Mouse (Mus musculus): ENCODE measurements around the gene Ifng. TPM values are rescaled to one million over a fixed set of nuclear protein-coding genes. Genes with fewer than 3 reads are reported as not detected.
"Not testable (repeated sequence)": the region's sequence is repeated elsewhere in the genome, so short reads cannot be mapped to it uniquely, and the experiment has no call there.

Ifng gene
- polyA plus RNA-seq, 1 experiment from 2014 or later = not detected

DNA sequence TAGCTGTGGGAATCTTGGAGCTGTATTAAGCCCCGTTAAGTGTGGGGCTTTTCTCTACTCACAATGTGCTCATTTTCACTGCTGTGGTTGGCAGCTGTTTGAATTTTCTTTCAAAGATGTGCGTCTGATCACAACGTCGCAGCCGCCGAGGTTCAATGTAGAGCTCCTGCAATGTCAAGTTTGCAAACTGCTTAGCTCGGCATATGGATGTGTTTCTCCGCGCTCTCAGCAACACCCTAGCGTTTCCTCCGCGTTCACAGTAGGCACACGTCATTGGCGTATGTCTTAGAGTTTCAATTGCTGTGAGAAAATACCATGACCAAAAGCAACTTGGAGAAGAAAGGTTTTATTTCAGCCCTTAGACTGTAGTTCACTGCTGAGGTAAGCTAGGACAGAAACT lies 5.1 kb downstream of the Ifng start:
- H3K4me2 ChIP-seq = no peak overlapping the region; the same call in 1 of the 2 replicates
- 84% methylated on average over 14 of the region's 14 CpGs for WGBS
- H3K4me3 ChIP-seq = no peak overlapping the region
- no peak for ATAC-seq (ENCODE audit: insufficient number of reproducible peaks, low FRiP score)
- H3K9ac ChIP-seq = no peak overlapping the region
- no peaks in the 10 kb centered on the region for H3K4me1 ChIP-seq (replicated peaks)
- no peak overlapping the region for H3K27ac ChIP-seq (ENCODE audit: poor library complexity, severe bottlenecking)
- no peaks in the 10 kb centered on the region for H3K27me3 ChIP-seq (replicated peaks)
- no peaks in the 10 kb centered on the region for H3K36me3 ChIP-seq
- no peaks in the 10 kb centered on the region for H3K9me3 ChIP-seq (replicated peaks)

DNA sequence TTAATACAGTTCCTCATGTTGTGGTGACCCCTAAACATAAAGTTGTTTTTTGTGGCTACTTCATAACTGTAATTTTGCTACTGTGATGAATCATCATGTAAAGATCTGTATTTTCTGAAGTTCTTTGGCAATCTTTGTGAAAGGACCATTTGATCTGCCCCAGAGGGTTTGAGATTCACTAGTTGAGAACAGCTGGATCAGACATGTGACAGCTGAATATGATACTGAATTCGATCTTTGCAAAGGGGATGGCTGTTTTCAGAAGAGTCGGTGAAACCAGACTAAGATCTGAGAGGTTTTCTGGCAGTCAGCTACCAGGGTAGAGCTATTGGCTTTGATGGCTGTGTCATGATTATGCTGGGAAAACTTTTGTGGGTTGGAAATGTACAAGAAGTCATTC lies 10.9 kb downstream of the Ifng start:
- no peak overlapping the region for H3K4me3 ChIP-seq
- no peak overlapping the region for H3K27ac ChIP-seq (ENCODE audit: poor library complexity, severe bottlenecking)
- no peak overlapping the region for H3K4me2 ChIP-seq
- H3K27me3 ChIP-seq (replicated peaks) = no peaks in the 10 kb centered on the region
- ATAC-seq (ENCODE audit: insufficient number of reproducible peaks, low FRiP score) = no peak
- WGBS = 66% methylated on average over 2 of the region's 2 CpGs
- no peaks in the 10 kb centered on the region for H3K9me3 ChIP-seq (replicated peaks)
- H3K4me1 ChIP-seq (replicated peaks) = no peaks in the 10 kb centered on the region
- no peak overlapping the region for H3K9ac ChIP-seq
- no peaks in the 10 kb centered on the region for H3K36me3 ChIP-seq

DNA sequence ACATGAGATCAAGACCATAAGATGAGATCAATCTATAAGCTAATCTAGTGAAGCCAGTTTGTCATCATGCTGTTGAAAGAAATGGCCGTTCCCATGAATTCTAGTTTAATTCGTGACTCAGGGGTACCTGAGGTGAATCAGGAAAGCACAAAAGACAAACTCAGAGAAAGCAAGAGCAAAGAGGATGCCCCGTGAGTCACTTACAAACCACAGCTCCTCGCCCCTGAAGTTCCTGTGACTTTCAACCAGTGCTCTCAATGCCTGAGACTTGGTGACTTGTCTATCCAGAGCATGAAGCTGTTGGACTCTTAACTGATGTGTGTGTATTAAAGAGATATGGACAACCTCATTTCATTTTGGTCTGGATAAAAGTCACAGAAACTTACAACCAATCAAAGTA lies 17.9 kb downstream of the Ifng start:
- H3K4me1 ChIP-seq (replicated peaks) = no peaks in the 10 kb centered on the region
- WGBS = 81% methylated on average over 4 of the region's 4 CpGs
- no peak overlapping the region for H3K27ac ChIP-seq (ENCODE audit: poor library complexity, severe bottlenecking)
- H3K4me2 ChIP-seq = no peak overlapping the region
- no peak overlapping the region for H3K9ac ChIP-seq
- peaks cover 8% of the 10 kb centered on the region for H3K9me3 ChIP-seq (replicated peaks)
- H3K27me3 ChIP-seq (replicated peaks) = no peaks in the 10 kb centered on the region
- no peak overlapping the region for H3K4me3 ChIP-seq
- ATAC-seq (ENCODE audit: insufficient number of reproducible peaks, low FRiP score) = no peak
- no peaks in the 10 kb centered on the region for H3K36me3 ChIP-seq

DNA sequence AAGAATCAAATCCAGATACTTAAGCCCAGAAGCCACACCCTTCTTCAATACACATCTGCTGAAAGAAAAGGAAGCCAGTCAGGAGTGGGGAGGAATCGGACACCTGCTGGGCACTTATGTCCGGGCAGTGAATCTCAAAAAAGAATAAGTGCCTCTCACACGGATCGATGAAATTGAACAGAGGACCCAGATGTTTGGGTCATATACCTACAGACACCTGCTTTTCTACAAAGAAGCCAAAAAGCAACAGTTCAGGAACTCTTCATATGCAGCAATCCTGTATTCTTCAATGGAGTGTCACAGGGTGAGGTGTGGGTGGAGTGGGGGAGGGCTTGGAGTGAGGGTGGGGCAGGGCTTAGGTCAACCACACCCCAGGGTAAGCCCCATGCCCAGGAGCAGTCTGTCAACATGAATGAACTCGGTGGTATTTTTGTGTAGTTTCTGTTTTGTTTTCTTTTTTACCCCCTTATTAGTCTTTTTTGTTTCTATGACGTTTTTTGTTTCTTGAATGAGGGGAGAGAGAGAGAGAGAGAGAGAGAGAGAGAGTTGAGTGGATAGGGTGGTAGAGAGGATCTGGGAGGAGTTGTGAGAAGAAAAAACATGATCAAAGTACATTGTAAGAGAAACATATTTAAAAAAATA lies 20.4 kb downstream of the Ifng start:
- H3K9ac ChIP-seq = no peak overlapping the region
- no peak overlapping the region for H3K4me3 ChIP-seq
- peaks cover 20% of the 10 kb centered on the region for H3K9me3 ChIP-seq (replicated peaks)
- 74% methylated on average over 6 of the region's 6 CpGs for WGBS
- H3K4me1 ChIP-seq (replicated peaks) = no peaks in the 10 kb centered on the region
- 0 out of 2 replicates have a peak, but pooled peaks cover 2% of the 10 kb centered on the region for H3K36me3 ChIP-seq
- no peak for ATAC-seq (ENCODE audit: insufficient number of reproducible peaks, low FRiP score)
- H3K27ac ChIP-seq (ENCODE audit: poor library complexity, severe bottlenecking) = no peak overlapping the region
- H3K27me3 ChIP-seq (replicated peaks) = no peaks in the 10 kb centered on the region
- no peak overlapping the region for H3K4me2 ChIP-seq

DNA sequence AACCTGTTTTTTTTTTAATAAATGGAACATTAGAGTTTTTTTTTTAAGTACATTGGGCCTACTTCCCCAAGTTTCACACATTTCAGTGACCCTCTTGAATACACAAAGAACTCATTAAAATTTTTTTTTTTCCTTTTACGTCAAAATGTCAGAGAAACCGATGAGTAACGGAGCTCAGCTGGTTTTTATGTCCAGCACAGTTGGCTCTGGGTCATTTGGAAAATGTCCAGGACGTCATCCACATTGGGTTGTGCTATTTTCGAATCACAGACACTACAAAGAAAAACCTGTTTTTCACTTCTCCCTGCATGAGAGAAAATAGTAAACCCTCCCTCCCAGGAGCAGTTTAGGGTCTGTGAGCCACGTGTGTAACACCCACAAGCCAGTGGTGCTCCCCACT lies 25.6 kb downstream of the Ifng start:
- 52% methylated on average over 6 of the region's 6 CpGs for WGBS
- Histone ChIP-seq H3K9ac (no peak overlapping the region), H3K9me3 (replicated peaks) (peaks cover 15% of the 10 kb centered on the region), H3K27me3 (replicated peaks) (no peaks in the 10 kb centered on the region), H3K27ac (ENCODE audit: poor library complexity, severe bottlenecking) (no peak overlapping the region), H3K36me3 (0 out of 2 replicates have a peak, but pooled peaks cover 2% of the 10 kb centered on the region), H3K4me1 (replicated peaks) (no peaks in the 10 kb centered on the region), H3K4me3 (no peak overlapping the region), H3K4me2 (no peak overlapping the region)
- ATAC-seq (ENCODE audit: insufficient number of reproducible peaks, low FRiP score) = no peak

DNA sequence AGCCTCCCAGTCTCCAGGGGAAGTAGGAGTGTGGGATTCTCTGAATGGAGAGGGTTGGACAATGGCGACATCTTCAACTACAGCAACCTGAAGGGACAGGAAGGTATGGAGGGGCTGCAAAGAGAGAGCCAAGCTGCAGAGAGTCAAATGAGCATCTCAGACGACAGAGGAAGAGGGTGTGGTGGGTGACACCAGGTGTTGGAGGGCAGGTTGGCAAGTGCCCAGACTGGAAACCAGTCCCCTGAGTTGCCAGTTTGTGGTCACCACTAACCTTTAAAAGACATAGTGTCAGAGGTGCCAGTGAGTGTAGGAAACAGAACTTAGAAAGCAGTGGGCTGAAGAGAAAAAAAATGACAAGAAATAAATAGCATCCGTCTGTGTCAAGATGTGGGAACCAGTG lies 28.2 kb downstream of the Ifng start:
- H3K4me3 ChIP-seq = no peak overlapping the region
- H3K36me3 ChIP-seq = no peaks in the 10 kb centered on the region
- H3K9me3 ChIP-seq (replicated peaks) = peaks cover 9% of the 10 kb centered on the region
- no peak overlapping the region for H3K9ac ChIP-seq
- no peak overlapping the region for H3K27ac ChIP-seq (ENCODE audit: poor library complexity, severe bottlenecking)
- no peaks in the 10 kb centered on the region for H3K27me3 ChIP-seq (replicated peaks)
- ATAC-seq (ENCODE audit: insufficient number of reproducible peaks, low FRiP score) = no peak
- 69% methylated on average over 3 of the region's 3 CpGs for WGBS
- H3K4me1 ChIP-seq (replicated peaks) = no peaks in the 10 kb centered on the region
- no peak overlapping the region for H3K4me2 ChIP-seq

DNA sequence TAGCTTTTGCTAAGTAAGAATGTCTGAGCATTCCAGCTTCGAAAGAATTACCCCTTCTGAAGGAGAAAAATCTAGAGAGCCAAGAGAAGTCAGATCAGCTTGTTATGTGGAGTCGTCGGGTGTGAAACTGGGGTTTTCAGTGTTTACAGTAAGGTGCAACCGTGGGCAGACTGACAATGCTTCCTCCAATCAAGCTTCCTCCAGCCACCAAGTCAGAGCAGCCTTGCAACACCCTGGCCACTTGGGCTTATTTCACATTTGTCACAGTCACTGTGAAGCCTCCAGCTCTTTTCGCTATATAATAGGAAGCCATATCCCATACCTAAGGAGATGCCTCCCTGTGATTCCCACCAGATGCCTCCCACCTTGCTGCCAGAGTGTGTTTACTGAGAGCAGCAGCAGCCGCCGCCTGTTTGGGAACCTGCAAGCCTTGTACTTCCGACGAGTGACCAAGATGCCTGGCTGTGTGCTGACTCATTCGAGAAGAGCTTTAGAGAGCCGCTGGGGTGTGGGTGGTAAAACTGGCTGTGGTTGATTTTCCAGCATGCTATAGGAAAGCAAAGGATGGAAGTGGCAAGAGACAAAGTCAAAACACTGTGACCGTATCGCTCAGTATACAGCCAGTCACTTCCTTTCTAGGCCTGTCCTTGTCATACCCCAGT lies 29.6 kb downstream of the Ifng start:
- Histone ChIP-seq H3K27ac (ENCODE audit: poor library complexity, severe bottlenecking) (no peak overlapping the region), H3K9me3 (replicated peaks) (no peaks in the 10 kb centered on the region), H3K27me3 (replicated peaks) (no peaks in the 10 kb centered on the region), H3K36me3 (no peaks in the 10 kb centered on the region), H3K4me1 (replicated peaks) (no peaks in the 10 kb centered on the region), H3K4me2 (no peak overlapping the region), H3K9ac (no peak overlapping the region), H3K4me3 (no peak overlapping the region)
- WGBS = 52% methylated on average over 13 of the region's 13 CpGs
- no peak for ATAC-seq (ENCODE audit: insufficient number of reproducible peaks, low FRiP score)

DNA sequence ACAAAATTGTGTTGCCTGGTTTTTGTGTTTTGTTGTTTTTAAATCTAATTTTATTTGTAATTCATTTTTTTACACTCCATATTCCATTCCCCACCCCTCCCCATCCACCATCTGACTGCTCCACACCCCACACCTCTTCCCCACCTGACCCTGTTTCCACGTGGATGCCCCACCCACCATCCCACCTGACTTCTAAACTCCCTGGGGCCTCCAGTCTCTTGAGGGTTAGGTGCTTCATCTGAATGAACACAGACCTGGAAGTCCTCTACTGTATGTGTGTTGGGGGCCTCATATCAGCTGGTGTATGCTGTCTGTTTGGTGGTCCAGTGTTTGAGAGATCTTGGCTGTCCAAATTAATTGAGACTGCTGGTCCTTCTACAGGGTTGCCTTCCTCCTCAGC lies 32.0 kb downstream of the Ifng start:
- H3K4me2 ChIP-seq; ATAC-seq (ENCODE audit: insufficient number of reproducible peaks, low FRiP score); H3K4me3 ChIP-seq; H3K27me3 ChIP-seq (replicated peaks); H3K36me3 ChIP-seq; H3K4me1 ChIP-seq (replicated peaks); H3K9me3 ChIP-seq (replicated peaks); H3K27ac ChIP-seq (ENCODE audit: poor library complexity, severe bottlenecking); H3K9ac ChIP-seq: not testable (repeated sequence)
- WGBS = 77% methylated on average over 1 of the region's 1 CpGs

DNA sequence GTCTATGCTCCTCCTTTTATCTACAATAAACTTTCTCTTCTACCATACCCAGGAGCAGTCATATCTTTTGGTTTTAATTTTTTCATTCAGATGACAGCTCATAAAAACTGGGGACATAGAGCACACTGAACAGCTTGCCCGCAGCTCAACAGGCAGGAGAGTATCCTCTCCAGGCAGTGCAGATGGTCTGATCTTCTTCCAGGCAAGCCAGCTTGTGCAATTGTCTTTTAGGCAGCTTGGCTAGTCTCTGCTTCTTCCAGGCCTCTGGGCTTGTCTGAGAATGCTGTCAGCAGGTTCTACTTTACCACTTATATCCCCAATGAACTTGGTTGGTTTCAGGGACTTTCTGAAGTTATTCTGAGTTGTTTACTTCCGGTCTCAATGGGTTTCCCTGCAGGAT lies 35.9 kb downstream of the Ifng start:
- H3K4me2 ChIP-seq = no peak overlapping the region
- no peaks in the 10 kb centered on the region for H3K4me1 ChIP-seq (replicated peaks)
- H3K4me3 ChIP-seq = no peak overlapping the region
- H3K9ac ChIP-seq = no peak overlapping the region
- H3K36me3 ChIP-seq = no peaks in the 10 kb centered on the region
- WGBS = 79% methylated on average over 2 of the region's 2 CpGs
- H3K9me3 ChIP-seq (replicated peaks) = no peaks in the 10 kb centered on the region; the same call in 1 of the 2 replicates
- no peak for ATAC-seq (ENCODE audit: insufficient number of reproducible peaks, low FRiP score)
- no peaks in the 10 kb centered on the region for H3K27me3 ChIP-seq (replicated peaks)
- H3K27ac ChIP-seq (ENCODE audit: poor library complexity, severe bottlenecking) = no peak overlapping the region

DNA sequence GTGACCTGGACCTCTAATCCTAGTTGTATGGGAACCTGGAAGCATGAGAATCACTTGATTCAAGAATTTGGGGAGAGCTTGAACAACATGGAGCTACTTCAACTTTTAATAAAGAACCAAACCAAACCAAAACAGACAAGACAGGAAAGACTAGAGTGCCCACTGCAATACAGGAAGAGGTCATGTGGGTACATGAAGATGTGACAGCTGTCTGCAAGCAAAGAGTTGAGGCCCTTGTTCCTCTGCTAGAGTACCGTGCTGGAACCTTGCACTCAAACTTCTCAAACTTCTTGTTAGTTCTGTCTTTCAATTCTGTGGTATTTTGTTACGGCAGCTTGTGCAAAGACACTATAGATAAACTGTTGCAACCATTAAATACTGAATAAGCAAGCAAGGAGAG lies 36.5 kb downstream of the Ifng start:
- H3K36me3 ChIP-seq = no peaks in the 10 kb centered on the region
- no peaks in the 10 kb centered on the region for H3K27me3 ChIP-seq (replicated peaks)
- H3K27ac ChIP-seq (ENCODE audit: poor library complexity, severe bottlenecking) = no peak overlapping the region
- 82% methylated on average over 2 of the region's 2 CpGs for WGBS
- H3K9me3 ChIP-seq (replicated peaks) = no peaks in the 10 kb centered on the region; the same call in 1 of the 2 replicates
- no peak overlapping the region for H3K4me3 ChIP-seq
- ATAC-seq (ENCODE audit: insufficient number of reproducible peaks, low FRiP score) = no peak
- no peaks in the 10 kb centered on the region for H3K4me1 ChIP-seq (replicated peaks)
- no peak overlapping the region for H3K9ac ChIP-seq
- no peak overlapping the region for H3K4me2 ChIP-seq

DNA sequence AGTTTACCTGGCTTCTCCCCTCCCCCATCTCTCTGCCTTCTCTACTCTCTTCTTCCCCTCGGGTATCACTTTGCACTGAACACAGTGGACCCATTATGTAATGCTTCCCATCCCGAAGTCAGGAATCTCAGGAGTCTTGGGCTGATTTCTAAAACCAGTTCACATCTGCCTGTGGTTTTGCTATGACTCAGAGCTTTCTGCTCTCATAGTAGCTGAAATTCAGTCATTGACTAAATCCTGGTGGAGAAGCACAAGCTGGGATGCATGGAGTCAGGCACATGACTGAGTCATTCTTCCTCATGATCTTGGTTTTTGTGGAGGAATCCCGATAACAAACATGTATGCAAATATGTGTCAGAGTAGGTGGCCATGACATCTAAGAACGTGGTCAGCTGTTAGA lies 38.4 kb downstream of the Ifng start:
- no peak overlapping the region for H3K4me2 ChIP-seq
- WGBS = 67% methylated on average over 4 of the region's 4 CpGs
- no peaks in the 10 kb centered on the region for H3K27me3 ChIP-seq (replicated peaks)
- ATAC-seq (ENCODE audit: insufficient number of reproducible peaks, low FRiP score) = no peak
- no peak overlapping the region for H3K4me3 ChIP-seq
- no peaks in the 10 kb centered on the region for H3K36me3 ChIP-seq
- H3K27ac ChIP-seq (ENCODE audit: poor library complexity, severe bottlenecking) = no peak overlapping the region
- H3K9me3 ChIP-seq (replicated peaks) = no peaks in the 10 kb centered on the region; the same call in 1 of the 2 replicates
- no peaks in the 10 kb centered on the region for H3K4me1 ChIP-seq (replicated peaks)
- H3K9ac ChIP-seq = no peak overlapping the region

DNA sequence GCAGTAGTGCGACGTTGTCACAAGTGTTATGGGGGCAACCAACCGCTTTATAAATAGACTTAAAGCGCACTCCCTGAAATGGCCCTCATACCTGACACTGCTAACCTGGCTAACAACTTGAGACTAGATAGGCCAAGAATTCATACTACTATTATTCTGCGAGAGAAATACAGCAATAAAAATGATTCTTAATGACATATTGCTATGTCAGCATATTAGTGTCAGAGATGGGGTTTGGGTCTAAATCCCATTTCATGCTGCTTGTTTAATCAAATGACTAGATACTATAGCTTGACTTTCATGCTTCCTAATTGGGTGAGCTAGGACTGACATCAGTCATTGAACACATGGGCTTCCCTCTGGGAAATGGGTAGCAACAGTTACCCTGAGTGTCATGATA lies 39.3 kb downstream of the Ifng start:
- H3K36me3 ChIP-seq = no peaks in the 10 kb centered on the region
- ATAC-seq (ENCODE audit: insufficient number of reproducible peaks, low FRiP score) = no peak
- no peaks in the 10 kb centered on the region for H3K27me3 ChIP-seq (replicated peaks)
- no peak overlapping the region for H3K9ac ChIP-seq
- no peak overlapping the region for H3K27ac ChIP-seq (ENCODE audit: poor library complexity, severe bottlenecking)
- no peak overlapping the region for H3K4me2 ChIP-seq
- H3K9me3 ChIP-seq (replicated peaks) = no peaks in the 10 kb centered on the region; the same call in 1 of the 2 replicates
- WGBS = 95% methylated on average over 5 of the region's 5 CpGs
- no peak overlapping the region for H3K4me3 ChIP-seq
- no peaks in the 10 kb centered on the region for H3K4me1 ChIP-seq (replicated peaks)
